Mouse (Mus musculus) E14TG2a.4 (cell line): ENCODE results near the gene Psme3.

Source experiments
- CTCF ChIP-seq: conservative IDR thresholded peaks from 2 replicates; pipeline ENCODE4 v1.5.1; 2014; ENCODE audit warnings: low read length
- NANOG ChIP-seq: IDR thresholded peaks from 2 replicates; pipeline ENCODE4 v1.6.1; 2014; ENCODE audit warnings: borderline replicate concordance, low read length, mixed read lengths

DNA sequence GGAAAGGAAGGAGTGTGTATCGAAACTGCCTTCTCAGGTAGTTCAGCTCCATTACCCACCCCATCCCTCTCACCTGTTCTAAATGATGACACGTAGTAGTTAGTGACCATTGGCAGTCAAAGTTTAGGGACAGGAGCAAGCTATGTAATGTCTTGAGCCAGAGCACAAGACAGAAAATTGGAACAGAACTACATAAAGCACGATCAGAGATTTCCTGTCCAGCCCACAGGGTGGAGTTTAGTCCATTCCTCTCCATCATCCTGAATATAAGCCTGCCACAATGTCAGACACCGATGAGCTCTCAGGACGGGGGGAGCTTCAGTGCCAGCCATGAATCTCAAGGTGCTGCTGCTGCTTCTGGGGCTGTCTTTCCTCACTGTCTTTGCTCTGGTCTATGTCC is 8.8 kb downstream of the Psme3 start, which contains the start of gene Aoc2:
- TF ChIP-seq NANOG (no peak), CTCF (no peak)
